Comparison of ENCODE assay signal across 16 mouse cellular contexts in the genomic region with DNA sequence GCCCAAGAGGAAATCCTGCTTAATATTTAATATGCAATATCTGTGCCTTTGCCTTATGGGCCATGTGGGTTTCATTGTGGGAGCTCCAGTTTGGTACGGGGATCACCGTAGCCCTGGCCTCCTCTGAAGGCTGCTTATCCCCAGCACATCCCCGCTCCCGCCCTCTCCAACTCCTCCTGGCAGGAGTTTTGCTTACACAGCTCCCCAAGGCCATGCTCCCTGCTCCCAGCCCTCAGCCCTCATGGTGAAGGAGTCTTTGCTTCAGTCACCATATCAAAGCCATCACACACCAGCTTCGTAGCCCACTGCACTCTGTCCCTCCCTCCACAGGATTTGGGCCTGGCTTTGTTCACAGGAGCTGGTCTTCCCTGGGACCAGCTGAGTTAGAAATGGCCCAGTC.
DNase-seq lines count a peak whose midpoint lies in the region.
"Had no signal": no experiment of that assay in that cellular context is flagged by ENCODE, and none has a peak within 500 bp of the region (broad histone marks: within the 10 kb centered on the region; RNA-seq: fewer than 3 reads in every experiment).

No protein-coding gene starts in this region.

- DNase-seq in adrenal gland, adult (ENCODE audit: inconsistent age in 2 of 2, low spot score in 1 of 2), result peak; percentile 17 to 68
- no peak for DNase-seq in adrenal gland, postnatal 4 days (ENCODE audit: low spot score in 2 of 2)
- DNase-seq in ovary, adult 18-20 months (ENCODE audit: low spot score), result peak; percentile 65
- DNase-seq in ovary, postnatal 10 days (ENCODE audit: low spot score), result no peak
- DNase-seq in adrenal gland, postnatal 10 days, result peak; percentile 50
- DNase-seq in adrenal gland, postnatal 36 days, result peak; percentile 54 to 55
- no peak for DNase-seq in lung, postnatal 36 days
- no peak for DNase-seq in heart, postnatal 25 days (ENCODE audit: low spot score)
- DNase-seq: cerebellum, adult 11 months; cerebellum, adult 2 months; cerebellum, adult 9-11 months; cerebellum, postnatal 25 days; gastrocnemius, postnatal 10 days; gastrocnemius, postnatal 36 days; heart, adult 2 months; heart, postnatal 14 days had no signal

- intact Hi-C loops in heart, postnatal 25 days (cut with DNase I), result loop anchor here (5.0 to 10.0 kb wide), 2 partner anchors 95 to 148 kb away; no protein-coding TSS in a partner anchor

Comparison
In these comparisons a context has a peak if more than half of its experiments do, and no peak if none do; other contexts are left out.
1. DNase-seq: peak in adrenal gland, adult (2 of 2), ovary, adult 18-20 months (single experiment), adrenal gland, postnatal 10 days (single experiment) and adrenal gland, postnatal 36 days (2 of 2); none in adrenal gland, postnatal 4 days (0 of 2), ovary, postnatal 10 days (single experiment), lung, postnatal 36 days (single experiment) and heart, postnatal 25 days (single experiment).